Mouse (Mus musculus) MEL-GATA-1-ER (cell line): ENCODE results near the gene AL607142.1.

ENCODE experiments used
- DNase-seq: peaks from one replicate; pipeline ENCODE4 v3.0.0-alpha.2; 2012; ENCODE audit warnings: low read depth; ENCODE audit errors: extremely low read depth

The AL607142.1 gene

GRCm38 (mm10) chr4:120064696-120065095, at the start of gene AL607142.1:
Gene AL607142.1 (plus strand): TSS chr4:120064996.
- no peak for DNase-seq

- DNase-seq = no peak
Observed at GRCm38 (mm10) chr4:120018426-120018825, 46.4 kb upstream of the AL607142.1 start.

GRCm38 (mm10) chr4:120022392-120022791, 42.4 kb upstream of the AL607142.1 start:
- DNase-seq = no peak

- DNase-seq = no peak
Observed at GRCm38 (mm10) chr4:120023221-120023840, 41.5 kb upstream of the AL607142.1 start.

GRCm38 (mm10) chr4:120024071-120024470, 40.7 kb upstream of the AL607142.1 start:
- DNase-seq = no peak

- no peak for DNase-seq
Observed at GRCm38 (mm10) chr4:120027671-120028070, 37.1 kb upstream of the AL607142.1 start.

GRCm38 (mm10) chr4:120029937-120030336, 34.9 kb upstream of the AL607142.1 start:
- DNase-seq = no peak

- DNase-seq = no peak
Observed at GRCm38 (mm10) chr4:120032320-120032983, 32.3 kb upstream of the AL607142.1 start.

- no peak for DNase-seq
Observed at GRCm38 (mm10) chr4:120032984-120033355, 31.8 kb upstream of the AL607142.1 start.

- DNase-seq = no peak
Observed at GRCm38 (mm10) chr4:120036294-120036693, 28.5 kb upstream of the AL607142.1 start.

- DNase-seq = no peak
Observed at GRCm38 (mm10) chr4:120037007-120037406, 27.8 kb upstream of the AL607142.1 start.

- DNase-seq = no peak
Observed at GRCm38 (mm10) chr4:120041520-120041919, 23.3 kb upstream of the AL607142.1 start.

- no peak for DNase-seq
Observed at GRCm38 (mm10) chr4:120042480-120042879, 22.3 kb upstream of the AL607142.1 start.

GRCm38 (mm10) chr4:120044612-120045011, 20.2 kb upstream of the AL607142.1 start:
- DNase-seq = no peak

GRCm38 (mm10) chr4:120045131-120045537, 19.7 kb upstream of the AL607142.1 start:
- DNase-seq = no peak

GRCm38 (mm10) chr4:120045871-120046270, 18.9 kb upstream of the AL607142.1 start:
- DNase-seq = no peak

GRCm38 (mm10) chr4:120047060-120047459, 17.7 kb upstream of the AL607142.1 start:
- no peak for DNase-seq

GRCm38 (mm10) chr4:120048274-120048673, 16.5 kb upstream of the AL607142.1 start:
- DNase-seq = no peak

- DNase-seq = no peak
Observed at GRCm38 (mm10) chr4:120049857-120050256, 14.9 kb upstream of the AL607142.1 start.

- no peak for DNase-seq
Observed at GRCm38 (mm10) chr4:120052481-120052880, 12.3 kb upstream of the AL607142.1 start.

GRCm38 (mm10) chr4:120053026-120054005, 11.5 kb upstream of the AL607142.1 start:
- no peak for DNase-seq

- DNase-seq = no peak
Observed at GRCm38 (mm10) chr4:120054145-120054544, 10.7 kb upstream of the AL607142.1 start.
